26 mouse cellular contexts compared by ENCODE assay signal in the genomic region with DNA sequence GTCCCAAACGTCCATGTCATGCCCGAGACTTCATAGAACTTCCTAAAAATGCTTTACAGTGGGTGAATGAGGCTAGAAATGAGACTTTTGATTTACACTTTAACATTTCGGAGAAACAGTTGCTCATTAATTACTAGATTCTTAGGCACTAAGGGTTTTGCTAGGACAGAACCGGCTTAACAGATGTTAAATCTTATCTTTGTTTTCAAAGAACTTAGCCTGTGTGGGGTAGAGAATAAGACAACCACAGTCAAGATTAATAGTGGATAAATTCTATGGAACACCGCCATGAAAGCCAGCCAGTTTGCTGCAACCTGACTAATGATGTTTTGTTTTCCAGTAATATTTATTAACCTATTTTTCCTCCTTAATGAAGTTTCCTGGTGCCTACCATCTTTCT.
"Had no signal": no experiment of that assay in that cellular context is flagged by ENCODE, and none has a peak within 500 bp of the region (broad histone marks: within the 10 kb centered on the region; RNA-seq: fewer than 3 reads in every experiment).

No protein-coding gene starts in this region.

- H3K27ac ChIP-seq: gastrocnemius, adult 2 months; heart, embryonic 10.5 days; hindbrain, embryonic 10.5 days; hindbrain, embryonic 12.5 days; hindbrain, embryonic 14.5 days; intestine, embryonic 15.5 days; layer of hippocampus, adult 2 months; left cerebral cortex, adult 2 months; limb, embryonic 10.5 days; limb, embryonic 12.5 days; liver, embryonic 13.5 days; liver, embryonic 15.5 days had no signal

- DNase-seq: gastrocnemius, adult 2 months; gastrocnemius, postnatal 10 days; gastrocnemius, postnatal 25 days; heart, adult 18-20 months; heart, postnatal 10 days; heart, postnatal 4 days; kidney, adult 2 months; kidney, postnatal 10 days; liver; liver, embryonic 13.5 days; liver, postnatal 0 days had no signal

- H3K4me2 ChIP-seq: heart, embryonic 12.5 days; hindbrain, embryonic 12.5 days; hindbrain, embryonic 14.5 days; intestine, embryonic 15.5 days; limb, embryonic 12.5 days; liver, embryonic 11.5 days; liver, embryonic 13.5 days; liver, embryonic 15.5 days had no signal

- H3K4me1 ChIP-seq: heart, embryonic 10.5 days; heart, embryonic 12.5 days; hindbrain, embryonic 10.5 days; hindbrain, embryonic 12.5 days; intestine, embryonic 15.5 days; limb, embryonic 10.5 days; limb, embryonic 12.5 days; liver, embryonic 13.5 days; liver, embryonic 15.5 days had no signal

- H3K9ac ChIP-seq: heart, embryonic 12.5 days; hindbrain, embryonic 12.5 days; hindbrain, embryonic 14.5 days; intestine, embryonic 15.5 days; limb, embryonic 12.5 days; liver, embryonic 13.5 days; liver, embryonic 15.5 days; liver, postnatal 0 days had no signal

- ATAC-seq: hindbrain, embryonic 16.5 days; inflammation-experienced regulatory T-cells, adult 6 months; intestine, embryonic 15.5 days; intestine, postnatal 0 days; liver, postnatal 0 days had no signal

- H3K36me3 ChIP-seq: heart, embryonic 10.5 days; heart, embryonic 12.5 days; hindbrain, embryonic 10.5 days; hindbrain, embryonic 12.5 days; intestine, embryonic 15.5 days; limb, embryonic 10.5 days; limb, embryonic 12.5 days; liver, embryonic 13.5 days; liver, embryonic 15.5 days had no signal

- H3K27me3 ChIP-seq: heart, embryonic 12.5 days; hindbrain, embryonic 12.5 days; intestine, embryonic 15.5 days; liver, embryonic 13.5 days; liver, embryonic 15.5 days had no signal

- H3K9me3 ChIP-seq: heart, embryonic 10.5 days; heart, embryonic 12.5 days; hindbrain, embryonic 10.5 days; hindbrain, embryonic 12.5 days; intestine, embryonic 15.5 days; limb, embryonic 10.5 days; limb, embryonic 12.5 days; liver, embryonic 13.5 days; liver, embryonic 15.5 days had no signal

- H3K4me3 ChIP-seq: gastrocnemius, adult 2 months; heart, embryonic 10.5 days; heart, embryonic 12.5 days; hindbrain, embryonic 10.5 days; hindbrain, embryonic 12.5 days; intestine, embryonic 15.5 days; layer of hippocampus, adult 2 months; left cerebral cortex, adult 2 months; limb, embryonic 10.5 days; limb, embryonic 12.5 days; liver, embryonic 13.5 days; liver, embryonic 15.5 days had no signal
